Mouse (Mus musculus): Measurements from ENCODE around the gene Abhd12.
"Not testable (repeated sequence)": the region's sequence is repeated elsewhere in the genome, so short reads cannot be mapped to it uniquely, and the experiment has no call there.

Abhd12 gene

DNA sequence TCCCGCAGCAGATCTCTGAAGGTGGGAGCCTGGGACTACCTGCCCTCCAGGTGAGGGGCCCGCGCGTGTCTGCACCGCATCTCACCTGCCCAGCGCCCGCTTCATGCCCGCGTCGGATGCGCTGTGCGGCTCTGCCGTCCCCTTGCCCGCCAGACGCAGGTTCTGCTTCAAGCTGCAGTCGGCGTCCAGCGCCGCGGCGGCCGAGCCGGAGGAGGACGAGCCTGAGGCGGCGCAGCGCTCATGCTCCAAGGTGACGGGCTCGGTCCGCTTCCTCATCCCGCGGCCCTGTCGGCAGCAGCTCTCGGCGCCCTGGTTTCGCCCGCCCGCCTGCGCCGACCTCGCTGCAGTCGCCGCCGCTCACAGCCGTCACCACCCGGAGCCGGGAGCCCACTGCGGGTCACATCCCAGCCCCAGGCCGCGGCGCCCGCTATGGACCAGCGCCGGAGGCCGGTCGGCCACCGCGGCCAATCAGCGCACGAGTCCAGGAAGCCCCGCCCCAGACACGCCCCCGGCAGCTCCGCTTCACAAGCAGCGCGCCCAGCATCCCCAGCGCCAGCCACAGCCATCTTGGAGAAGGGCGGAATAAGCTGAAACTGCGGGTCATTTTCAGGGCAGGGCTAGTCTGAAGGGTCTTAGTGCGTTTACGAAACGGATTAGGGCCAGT is at the start of gene Abhd12:
TSS of gene Abhd12 (minus strand) at position 470 of the 664 bp plus-strand sequence.
- peak; percentile 93 for DNase-seq (ENCODE audit: low read depth, low spot score)

DNA sequence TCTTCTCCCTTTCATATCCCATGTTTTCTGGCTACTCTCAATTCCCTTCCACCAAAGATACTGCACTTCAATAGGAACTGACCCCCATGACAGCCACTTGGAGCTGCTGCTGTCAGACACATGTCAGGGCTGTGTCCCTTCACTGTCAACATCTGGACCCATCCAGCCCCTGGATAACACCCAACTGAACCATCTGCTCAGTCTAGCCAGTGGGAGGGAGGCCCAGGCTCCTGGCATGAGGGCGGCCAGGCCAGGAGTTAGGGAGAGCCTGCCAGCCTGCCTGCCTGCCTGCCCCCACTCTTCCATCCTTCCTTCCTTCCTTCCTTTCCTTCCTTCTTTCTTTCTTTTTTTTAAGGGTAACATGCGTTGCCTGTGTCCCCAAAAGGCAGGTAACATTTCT is 46.7 kb upstream of the Abhd12 start:
- no peak for DNase-seq (ENCODE audit: low read depth, low spot score)

- no peak for DNase-seq (ENCODE audit: low read depth, low spot score)
Observed at GRCm38 (mm10) chr2:150950056-150950455, 45.5 kb upstream of the Abhd12 start.

- DNase-seq (ENCODE audit: low read depth, low spot score), result no peak
Observed at GRCm38 (mm10) chr2:150949652-150950051, 45.1 kb upstream of the Abhd12 start.

GRCm38 (mm10) chr2:150948786-150949185 is 44.2 kb upstream of the Abhd12 start:
- no peak for DNase-seq (ENCODE audit: low read depth, low spot score)

DNA sequence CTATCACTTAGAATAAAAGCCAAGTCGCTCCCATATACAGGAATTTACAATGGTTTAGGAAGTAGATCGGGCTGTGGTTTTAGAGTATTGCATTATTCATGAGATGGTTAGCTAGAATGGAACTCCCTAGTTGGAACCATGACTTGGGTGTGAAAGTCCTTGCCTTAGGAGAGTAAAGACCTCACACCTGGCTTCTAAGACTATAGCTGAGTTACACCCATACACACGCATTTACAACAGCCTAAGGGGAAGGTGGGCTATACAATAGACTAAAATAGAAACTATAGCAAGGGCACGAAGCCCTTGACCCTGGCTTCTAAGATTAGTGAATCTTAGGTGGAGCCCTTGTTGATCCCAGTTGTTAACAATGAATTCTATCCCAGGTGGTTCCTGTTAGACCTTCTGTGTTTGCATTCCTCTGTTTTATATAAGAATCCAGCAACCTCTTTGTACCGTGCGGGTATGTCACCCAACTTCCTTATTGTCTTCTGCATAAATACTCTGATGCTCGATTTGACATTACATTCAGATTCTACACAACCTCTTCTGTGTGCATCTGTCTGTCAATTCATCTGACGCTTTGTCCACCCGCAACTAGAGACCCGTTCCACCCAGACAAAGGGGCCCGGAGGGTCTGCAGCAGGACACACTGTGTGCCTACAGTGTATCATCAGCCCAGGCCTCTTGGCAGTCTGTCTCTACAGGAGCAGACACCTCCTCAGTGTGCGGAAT is 43.5 kb upstream of the Abhd12 start:
- not testable (repeated sequence) for DNase-seq (ENCODE audit: low read depth, low spot score)

DNA sequence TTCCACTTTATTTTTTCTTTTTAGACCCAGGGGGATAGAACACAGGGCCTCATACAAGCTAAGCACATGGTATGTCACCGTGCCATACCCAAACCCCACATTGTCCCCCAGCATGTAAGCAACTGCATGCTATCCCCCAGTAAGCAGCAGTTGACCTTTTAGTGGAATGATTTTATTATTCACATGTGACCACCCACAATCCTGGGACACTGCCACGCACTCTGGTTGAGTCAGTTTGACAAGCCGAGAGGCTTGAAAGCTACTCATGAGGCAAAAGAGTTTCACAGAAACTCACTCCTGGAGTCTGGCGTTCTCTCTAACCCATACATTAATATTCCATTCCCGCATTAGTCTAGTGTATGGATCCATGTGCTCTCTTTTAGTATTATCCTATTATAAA is 42.8 kb upstream of the Abhd12 start:
- not testable (repeated sequence) for DNase-seq (ENCODE audit: low read depth, low spot score)

- DNase-seq (ENCODE audit: low read depth, low spot score), result no peak
Observed at GRCm38 (mm10) chr2:150944017-150944416, 39.5 kb upstream of the Abhd12 start.

DNA sequence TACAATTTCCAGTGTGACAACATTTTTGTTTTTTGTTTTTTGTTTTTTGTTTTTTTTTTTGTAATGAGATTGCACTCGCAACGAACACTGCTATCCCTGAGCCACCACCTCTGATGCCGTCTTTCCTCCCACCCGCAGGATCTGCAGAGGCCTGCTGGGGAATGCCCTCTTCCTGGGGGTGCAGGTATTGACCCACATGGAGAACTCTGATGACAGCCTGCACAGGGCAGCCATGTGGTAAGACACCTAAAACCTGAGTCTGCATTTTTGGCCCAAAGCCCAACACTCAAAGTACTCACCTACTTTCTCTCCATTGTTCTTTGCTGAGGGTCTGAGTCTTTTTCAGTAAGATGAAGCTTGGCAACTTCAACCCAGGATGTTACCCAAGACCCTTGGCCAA is 30.1 kb upstream of the Abhd12 start:
- no peak for DNase-seq (ENCODE audit: low read depth, low spot score)

DNA sequence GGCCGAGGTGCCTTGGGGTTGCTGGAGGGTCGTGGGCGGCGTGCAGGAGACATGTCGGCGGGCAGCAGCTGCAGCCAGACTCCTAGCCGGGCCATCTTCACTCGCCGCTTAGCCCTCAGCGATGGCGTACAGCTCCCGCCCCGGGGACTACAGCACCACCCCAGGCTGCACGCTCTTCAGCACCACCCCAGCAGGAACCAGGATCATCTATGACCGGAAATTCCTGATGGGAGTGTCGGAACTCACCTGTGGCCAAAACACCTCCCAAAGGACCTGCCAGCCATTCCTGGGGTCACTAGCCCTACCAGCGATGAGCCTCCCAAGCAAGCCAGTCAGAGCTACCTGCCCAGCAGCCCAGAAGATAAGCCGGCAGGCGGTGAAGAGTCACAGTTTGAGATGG is 28.9 kb upstream of the Abhd12 start:
- DNase-seq (ENCODE audit: low read depth, low spot score), result no peak

DNA sequence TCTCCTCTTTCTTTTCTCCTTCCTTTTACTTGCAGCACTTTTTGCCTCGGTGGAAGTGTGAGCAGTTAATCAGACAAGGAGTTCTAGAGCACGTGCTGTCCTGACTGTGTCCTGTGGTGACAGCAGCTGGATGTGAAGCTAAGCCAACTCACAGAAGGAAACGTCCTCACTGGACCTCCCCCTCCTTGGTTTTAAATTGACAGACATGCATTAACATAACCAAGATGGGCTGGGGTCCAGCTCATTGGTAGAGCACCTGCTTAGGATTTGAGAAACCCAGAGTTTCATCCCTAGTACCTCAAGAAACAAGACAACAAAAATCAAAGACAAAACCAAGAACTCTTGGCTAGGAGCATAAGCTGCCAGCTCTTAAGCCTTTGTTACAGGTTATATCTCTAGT is 26.3 kb upstream of the Abhd12 start:
- no peak for DNase-seq (ENCODE audit: low read depth, low spot score)

DNA sequence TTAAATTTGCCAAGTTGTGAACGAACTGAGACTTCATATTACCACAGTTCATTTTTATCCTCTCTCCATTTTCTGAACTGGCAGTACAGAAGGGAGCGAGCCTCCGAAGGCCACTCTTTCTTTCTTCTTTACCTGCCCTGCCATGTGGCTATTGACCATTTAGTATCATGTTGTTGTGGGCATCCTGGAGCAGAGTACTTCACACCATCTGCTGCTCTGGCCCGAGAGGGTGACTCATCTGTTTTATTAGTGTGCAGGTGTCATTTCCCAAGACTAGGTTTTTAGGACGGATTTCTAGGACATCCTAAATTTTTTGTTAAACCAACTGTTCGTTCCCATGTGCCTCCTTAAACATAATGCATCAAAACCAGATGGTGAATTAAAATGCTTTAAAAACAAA is 24.6 kb upstream of the Abhd12 start:
- DNase-seq (ENCODE audit: low read depth, low spot score), result no peak

DNA sequence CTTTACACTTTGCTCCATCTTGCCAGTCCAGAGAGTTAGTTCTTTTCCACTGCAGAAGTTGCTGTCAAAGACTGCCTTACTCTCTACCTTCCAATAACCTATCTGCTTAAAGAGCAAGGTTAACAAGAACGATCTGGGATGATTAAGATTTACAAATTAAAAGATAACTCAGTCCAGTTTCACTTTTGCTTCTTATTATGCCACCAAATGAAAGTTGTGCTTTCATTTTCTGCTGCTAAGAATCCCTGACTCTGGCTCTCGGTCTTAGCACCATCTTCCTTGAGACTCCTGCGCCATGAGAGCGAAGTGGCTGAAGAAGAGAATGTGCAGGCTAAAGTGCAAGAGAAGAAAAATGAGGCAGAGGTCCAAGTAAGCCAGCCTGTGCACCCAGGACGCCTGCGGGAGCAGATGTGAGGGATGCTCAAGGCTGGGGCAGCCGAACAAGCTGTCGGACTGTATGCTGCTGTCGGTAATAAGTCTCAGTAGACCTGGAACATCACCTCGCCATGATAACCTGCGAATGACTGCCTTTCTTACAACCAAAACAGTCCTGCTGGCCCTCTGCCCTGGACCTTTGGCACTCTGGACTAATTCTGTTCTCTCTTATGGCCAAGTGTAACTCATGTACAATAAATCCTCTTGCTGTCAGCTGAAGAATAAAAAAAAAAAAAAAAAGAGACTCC is 22.6 kb upstream of the Abhd12 start:
- no peak for DNase-seq (ENCODE audit: low read depth, low spot score)

DNA sequence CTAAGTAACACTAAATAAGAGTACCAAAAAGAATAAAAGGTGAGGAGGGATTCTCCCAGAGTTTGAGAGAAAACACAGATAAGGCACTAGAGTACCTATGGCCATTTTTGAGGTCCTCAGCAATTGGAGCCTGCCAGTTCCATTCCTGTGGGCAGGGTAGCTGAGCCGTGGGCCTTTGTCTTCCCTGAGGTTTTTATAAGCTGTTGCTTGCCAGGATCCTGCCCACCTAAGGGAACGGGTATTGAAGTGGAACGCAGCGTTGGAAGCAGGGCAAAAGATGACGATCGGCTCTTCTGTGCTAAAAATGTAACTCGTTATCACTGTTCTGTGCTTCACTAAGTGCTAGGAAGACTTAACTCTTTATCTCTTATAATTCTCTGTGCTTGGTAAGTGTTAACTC is 19.0 kb upstream of the Abhd12 start:
- DNase-seq (ENCODE audit: low read depth, low spot score), result no peak

- DNase-seq (ENCODE audit: low read depth, low spot score), result no peak
Observed at GRCm38 (mm10) chr2:150923026-150923425, 18.5 kb upstream of the Abhd12 start.

DNA sequence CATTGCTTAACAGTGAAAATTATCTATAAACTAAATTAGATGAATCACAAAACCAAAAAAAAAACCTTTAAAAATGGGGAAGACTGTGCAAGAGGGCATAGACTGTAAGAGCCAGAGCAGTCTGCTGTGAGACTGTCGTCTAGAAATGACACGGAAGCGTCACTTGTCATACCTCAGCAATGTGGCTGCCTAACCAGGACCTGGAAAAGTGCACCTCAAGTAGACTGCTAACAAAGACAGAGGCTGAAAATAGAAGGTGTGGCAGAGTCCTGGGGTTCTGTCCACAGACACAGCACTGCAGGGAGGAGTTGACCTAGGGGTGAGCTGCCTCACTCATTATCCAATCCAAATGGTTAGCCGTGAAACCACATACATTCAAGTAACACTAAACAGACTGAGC is 17.6 kb upstream of the Abhd12 start:
- DNase-seq (ENCODE audit: low read depth, low spot score), result no peak

GRCm38 (mm10) chr2:150921697-150922096 is 17.2 kb upstream of the Abhd12 start:
- no peak for DNase-seq (ENCODE audit: low read depth, low spot score)

DNA sequence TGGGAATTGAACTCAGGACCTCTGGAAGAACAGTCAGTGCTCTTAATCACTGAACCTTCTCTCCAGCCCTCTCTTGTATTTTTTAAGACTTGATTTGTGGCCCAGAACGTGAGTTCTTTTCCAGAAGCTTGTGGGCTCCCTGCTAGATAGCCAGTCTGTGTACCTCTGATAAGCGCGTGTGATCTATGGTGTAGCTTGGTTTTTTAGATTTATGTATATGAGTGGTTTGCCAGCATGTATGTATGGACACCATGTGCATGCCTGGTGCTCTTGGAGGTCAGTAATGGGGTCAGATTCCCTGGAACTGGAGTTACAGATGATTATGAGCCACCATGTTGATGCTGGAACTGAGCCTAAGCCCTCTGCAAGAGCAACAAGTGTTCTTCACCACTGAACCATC is 16.0 kb upstream of the Abhd12 start:
- no peak for DNase-seq (ENCODE audit: low read depth, low spot score)

- DNase-seq (ENCODE audit: low read depth, low spot score), result no peak
Observed at GRCm38 (mm10) chr2:150918720-150919119, 14.2 kb upstream of the Abhd12 start.

DNA sequence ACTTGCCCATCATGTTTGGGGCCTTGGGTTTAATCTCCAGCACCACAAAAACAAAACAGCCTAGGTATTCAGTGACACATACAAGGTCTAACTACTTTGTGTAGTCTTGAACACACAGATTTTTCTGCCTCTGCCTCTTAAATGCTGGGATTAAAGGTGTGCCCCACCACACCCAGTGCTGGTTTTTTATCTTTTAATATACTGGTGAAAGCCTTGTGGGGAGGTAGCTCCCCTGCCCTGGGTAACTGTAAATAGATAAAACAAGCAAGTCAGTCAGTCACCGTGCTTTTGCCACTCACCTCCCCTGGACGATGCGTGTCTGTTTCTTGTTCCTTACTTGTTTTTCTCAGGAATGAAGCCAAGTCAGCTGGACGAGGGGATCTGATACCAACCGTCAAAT is 11.2 kb upstream of the Abhd12 start:
- no peak for DNase-seq (ENCODE audit: low read depth, low spot score)

DNA sequence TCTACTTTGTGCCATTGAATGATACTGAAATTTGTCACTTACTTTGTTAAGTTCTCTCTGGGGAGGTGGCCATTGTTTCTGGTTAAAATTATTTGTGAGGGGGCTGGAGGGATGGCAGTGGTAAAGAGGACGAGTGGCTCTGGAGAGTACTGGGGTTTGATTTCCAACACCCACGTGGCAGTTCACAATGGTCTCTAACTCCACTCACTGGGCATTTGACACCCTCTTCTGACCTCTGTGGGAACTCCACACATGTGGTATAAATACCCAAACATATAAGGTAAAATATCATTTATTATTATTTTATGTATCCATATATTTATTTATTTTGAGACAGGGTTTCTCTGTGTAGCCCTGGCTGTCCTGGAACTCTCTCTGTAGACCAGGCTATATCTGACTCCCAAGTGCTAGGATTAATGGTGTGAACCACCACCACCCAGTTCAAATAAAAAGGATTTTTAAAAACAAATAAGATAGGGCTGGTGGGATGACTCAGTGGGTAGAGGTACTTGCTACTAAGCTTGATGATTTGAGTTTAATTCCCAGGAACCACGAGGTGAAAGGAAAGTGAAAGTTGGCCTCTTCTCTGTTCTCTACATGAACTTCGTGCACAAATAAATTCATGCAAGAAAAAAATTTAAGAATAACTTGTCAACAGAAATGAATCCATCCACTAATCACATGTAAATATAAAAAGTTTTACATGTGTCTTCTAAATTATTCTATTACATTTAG is 10.4 kb upstream of the Abhd12 start:
- DNase-seq (ENCODE audit: low read depth, low spot score), result no peak

GRCm38 (mm10) chr2:150910295-150910881 is 5.8 kb upstream of the Abhd12 start:
- DNase-seq (ENCODE audit: low read depth, low spot score), result no peak
